Mouse (Mus musculus) intestine, embryonic 15.5 days (tissue): ENCODE measurements around the gene 2510009E07Rik. TPM values are rescaled to one million over a fixed set of nuclear protein-coding genes. Genes with fewer than 3 reads are reported as not detected.

Source experiments
- ATAC-seq: fragments of 200-750 bp; cut with Nextera tagmentation; 2 replicates; pipeline ENCODE4 v1.8.0; 2017; ENCODE audit warnings: moderate TSS enrichment, moderate library complexity
- H3K27ac ChIP-seq: fragments of 300-500 bp; sonication (generic); 2 replicates; pipeline ENCODE4 v1.5.1; 2015; ENCODE audit warnings: mild to moderate bottlenecking, inconsistent platforms
- H3K27me3 ChIP-seq: fragments of 300-500 bp; sonication (generic); replicated peaks from 2 replicates; pipeline ENCODE4 v1.6.1; 2015; ENCODE audit warnings: inconsistent platforms
- H3K36me3 ChIP-seq: fragments of 300-500 bp; sonication (generic); 2 replicates; pipeline ENCODE4 v1.6.1; 2015; ENCODE audit warnings: inconsistent platforms
- H3K4me1 ChIP-seq: fragments of 300-500 bp; sonication (generic); replicated peaks from 2 replicates; pipeline ENCODE4 v1.6.1; 2015; ENCODE audit warnings: inconsistent platforms
- H3K4me2 ChIP-seq: fragments of 300-500 bp; sonication (generic); replicated peaks from 2 replicates; pipeline ENCODE4 v1.6.1; 2015; ENCODE audit warnings: mild to moderate bottlenecking, inconsistent platforms
- H3K4me3 ChIP-seq: fragments of 300-500 bp; sonication (generic); replicated peaks from 2 replicates; pipeline ENCODE4 v1.5.1; 2015; ENCODE audit warnings: inconsistent platforms
- H3K9ac ChIP-seq: fragments of 300-500 bp; sonication (generic); 2 replicates; pipeline ENCODE4 v1.6.1; 2015; ENCODE audit warnings: inconsistent platforms
- H3K9me3 ChIP-seq: fragments of 300-500 bp; sonication (generic); 2 replicates; pipeline ENCODE4 v1.6.1; 2016; ENCODE audit warnings: inconsistent platforms
- WGBS: fragments of 180-500 bp; shearing (Covaris S2); methylation state at CpG from one replicate; pipeline ENCODE4 v1.1.7; 2015; 5-methylcytosine and 5-hydroxymethylcytosine counted together
- polyA plus RNA-seq: library from polyadenylated mRNA; unstranded; fragments of >200 nt; fragmentation: Nextera tagmentation; extraction: Ambion mirVana; gene quantifications from 2 replicates; pipeline ENCODE4 v1.2.1, GENCODE M21; 2015

Gene 2510009E07Rik
- polyA plus RNA-seq = 17.6 and 17.9 TPM in 2 replicates

DNA sequence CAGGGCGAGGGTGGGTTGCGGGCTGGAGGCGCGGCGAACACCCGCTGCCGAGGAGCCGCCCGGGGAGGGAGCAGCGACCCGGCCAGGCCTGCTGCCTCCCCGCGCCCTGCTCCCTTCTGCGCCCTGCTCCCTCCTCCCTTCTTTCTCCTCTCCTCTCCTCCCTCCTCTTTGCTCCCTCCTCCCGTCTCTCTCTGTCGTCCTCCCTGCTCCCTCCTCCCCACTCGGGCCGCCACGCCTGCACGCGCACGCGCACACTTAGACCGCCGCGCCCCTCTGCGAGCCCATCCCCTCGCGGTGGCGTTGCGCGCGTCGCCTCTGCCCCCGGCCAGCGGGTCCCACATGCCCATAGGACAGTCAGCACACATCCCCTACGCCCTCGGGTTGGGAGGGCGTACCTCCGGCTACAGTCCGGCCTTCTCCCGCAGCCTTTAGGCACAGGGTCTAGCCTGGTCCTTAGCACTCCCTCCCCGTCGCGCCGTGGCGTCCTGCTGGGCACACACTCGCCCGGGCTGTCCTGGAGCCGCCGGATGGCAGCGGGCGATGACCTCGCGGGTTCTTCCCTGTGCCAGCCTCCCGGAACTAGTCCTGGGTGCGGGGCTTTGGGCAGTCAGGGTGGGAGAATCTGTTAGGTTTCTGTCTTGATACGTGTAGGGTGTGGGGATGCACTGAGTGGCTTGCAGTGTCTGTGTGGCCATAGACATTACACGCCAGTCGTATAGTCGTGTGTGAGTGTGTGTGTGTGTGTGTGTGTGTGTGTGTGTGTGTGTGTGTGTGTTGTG, at the start of gene 2510009E07Rik:
Gene 2510009E07Rik (minus strand): TSS at position 203 of the 779 bp plus-strand sequence.
- H3K9me3 ChIP-seq = no peaks in the 10 kb centered on the region; the same call in 1 of the 2 replicates
- no peaks in the 10 kb centered on the region for H3K27me3 ChIP-seq
- peak; percentile 89 for ATAC-seq
- no peaks in the 10 kb centered on the region for H3K36me3 ChIP-seq
- WGBS = under 1% methylated on average over 57 of the region's 61 CpGs
- H3K27ac ChIP-seq = peak within 1 kb of the TSS; percentile 87
- H3K4me1 ChIP-seq = peaks cover 8% of the 10 kb centered on the region
- H3K4me2 ChIP-seq = peak within 1 kb of the TSS; percentile 97
- peak within 1 kb of the TSS; percentile 81 for H3K9ac ChIP-seq
- peak within 1 kb of the TSS; percentile 77 for H3K4me3 ChIP-seq

- no peak overlapping the region for H3K27ac ChIP-seq
- H3K4me1 ChIP-seq = no peaks in the 10 kb centered on the region
- WGBS = 95% methylated on average over 6 of the region's 6 CpGs
- H3K9me3 ChIP-seq = no peaks in the 10 kb centered on the region
- no peak overlapping the region for H3K9ac ChIP-seq
- no peak overlapping the region for H3K4me3 ChIP-seq
- no peaks in the 10 kb centered on the region for H3K36me3 ChIP-seq
- no peak for ATAC-seq
- H3K27me3 ChIP-seq = no peaks in the 10 kb centered on the region
- no peak overlapping the region for H3K4me2 ChIP-seq
These were observed 48.9 kb upstream of the 2510009E07Rik start for GRCm38 (mm10) chr16:21743401-21743800.

DNA sequence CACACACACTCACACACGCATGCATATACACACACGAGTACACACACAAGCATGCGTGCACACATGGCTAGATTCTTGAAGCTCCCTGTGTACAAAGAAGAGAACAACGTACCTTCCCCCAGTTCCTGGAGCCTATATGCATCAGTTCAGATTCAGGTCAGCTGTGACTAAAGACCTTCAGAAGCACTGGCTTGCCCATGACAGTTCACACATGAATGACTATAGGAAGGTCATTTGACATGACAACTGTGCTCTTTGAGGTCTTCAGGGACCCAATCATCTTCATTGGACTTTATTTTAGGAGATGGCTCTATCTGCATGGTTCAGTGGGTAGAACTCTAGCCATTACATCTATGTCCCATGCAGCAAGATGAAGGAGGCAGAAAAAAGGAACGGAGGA, 48.4 kb upstream of the 2510009E07Rik start:
- no peak overlapping the region for H3K4me3 ChIP-seq
- no peak overlapping the region for H3K9ac ChIP-seq
- ATAC-seq = no peak
- no peak overlapping the region for H3K4me2 ChIP-seq
- H3K27ac ChIP-seq = no peak overlapping the region
- H3K9me3 ChIP-seq = no peaks in the 10 kb centered on the region
- no peaks in the 10 kb centered on the region for H3K36me3 ChIP-seq
- 91% methylated on average over 5 of the region's 5 CpGs for WGBS
- H3K27me3 ChIP-seq = no peaks in the 10 kb centered on the region
- no peaks in the 10 kb centered on the region for H3K4me1 ChIP-seq

GRCm38 (mm10) chr16:21742191-21742870, 47.9 kb upstream of the 2510009E07Rik start:
- Histone ChIP-seq H3K9me3 (no peaks in the 10 kb centered on the region), H3K4me1 (no peaks in the 10 kb centered on the region), H3K9ac (no peak overlapping the region), H3K36me3 (no peaks in the 10 kb centered on the region), H3K27me3 (no peaks in the 10 kb centered on the region), H3K4me2 (no peak overlapping the region), H3K27ac (no peak overlapping the region), H3K4me3 (no peak overlapping the region)
- ATAC-seq = no peak
- 83% methylated on average over 5 of the region's 5 CpGs for WGBS

GRCm38 (mm10) chr16:21741542-21741941, 47.1 kb upstream of the 2510009E07Rik start:
- H3K9ac ChIP-seq = no peak overlapping the region
- 81% methylated on average over 3 of the region's 3 CpGs for WGBS
- H3K27ac ChIP-seq = no peak overlapping the region
- H3K9me3 ChIP-seq = no peaks in the 10 kb centered on the region
- no peaks in the 10 kb centered on the region for H3K4me1 ChIP-seq
- H3K27me3 ChIP-seq = no peaks in the 10 kb centered on the region
- no peak for ATAC-seq
- no peak overlapping the region for H3K4me2 ChIP-seq
- H3K4me3 ChIP-seq = no peak overlapping the region
- no peaks in the 10 kb centered on the region for H3K36me3 ChIP-seq

GRCm38 (mm10) chr16:21735638-21736037, 41.2 kb upstream of the 2510009E07Rik start:
- ATAC-seq = no peak
- 92% methylated on average over 1 of the region's 1 CpGs for WGBS
- H3K4me3 ChIP-seq = no peak overlapping the region

GRCm38 (mm10) chr16:21727897-21728364, 33.5 kb upstream of the 2510009E07Rik start:
- Histone ChIP-seq H3K4me1 (no peaks in the 10 kb centered on the region), H3K4me3 (peak overlapping the region; percentile 26; the same call in 1 of the 2 replicates), H3K27ac (no peak overlapping the region), H3K4me2 (no peak overlapping the region; the same call in 1 of the 2 replicates), H3K36me3 (no peaks in the 10 kb centered on the region), H3K9ac (no peak overlapping the region), H3K9me3 (no peaks in the 10 kb centered on the region), H3K27me3 (no peaks in the 10 kb centered on the region)
- ATAC-seq = peak; percentile 25; the same call in 1 of the 2 replicates
- WGBS = 44% methylated on average over 10 of the region's 10 CpGs

More at GRCm38 (mm10) chr16:21735638-21736037, 41.2 kb upstream of the 2510009E07Rik start:
- H3K9me3 ChIP-seq = no peaks in the 10 kb centered on the region
- no peak overlapping the region for H3K27ac ChIP-seq
- H3K4me2 ChIP-seq = no peak overlapping the region
- no peaks in the 10 kb centered on the region for H3K27me3 ChIP-seq
- H3K9ac ChIP-seq = no peak overlapping the region
- no peaks in the 10 kb centered on the region for H3K4me1 ChIP-seq
- H3K36me3 ChIP-seq = no peaks in the 10 kb centered on the region

- no peak overlapping the region for H3K4me3 ChIP-seq
- no peaks in the 10 kb centered on the region for H3K9me3 ChIP-seq
- no peak for ATAC-seq
- no peaks in the 10 kb centered on the region for H3K27me3 ChIP-seq
- H3K36me3 ChIP-seq = no peaks in the 10 kb centered on the region
- H3K27ac ChIP-seq = no peak overlapping the region
- H3K9ac ChIP-seq = no peak overlapping the region
- no peak overlapping the region for H3K4me2 ChIP-seq
- H3K4me1 ChIP-seq = no peaks in the 10 kb centered on the region
- WGBS = 89% methylated on average over 3 of the region's 3 CpGs
These were observed 33.0 kb upstream of the 2510009E07Rik start for GRCm38 (mm10) chr16:21727421-21727820.

DNA sequence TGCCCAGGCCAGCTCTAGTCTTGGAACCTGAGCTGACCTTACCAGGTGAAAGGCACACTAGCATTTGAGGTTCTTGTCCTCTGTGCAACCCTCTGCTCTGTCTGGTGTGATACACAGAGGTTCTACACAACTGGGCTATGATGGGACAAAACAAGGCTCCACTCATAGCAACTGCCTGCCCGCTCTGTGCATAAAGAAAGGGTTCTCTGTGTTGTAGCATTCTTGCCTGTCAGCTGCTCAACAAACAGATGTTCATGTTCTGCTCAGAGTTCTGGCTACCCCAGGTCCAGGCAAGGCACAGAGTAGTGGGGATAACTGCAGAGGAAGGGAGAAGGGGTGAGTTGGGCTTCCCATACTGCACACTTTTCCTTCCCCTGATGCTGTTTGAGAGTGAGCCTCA, 29.8 kb upstream of the 2510009E07Rik start:
- Histone ChIP-seq H3K27me3 (no peaks in the 10 kb centered on the region), H3K4me3 (no peak overlapping the region), H3K9ac (no peak overlapping the region), H3K4me2 (no peak overlapping the region), H3K27ac (no peak overlapping the region), H3K9me3 (no peaks in the 10 kb centered on the region), H3K4me1 (no peaks in the 10 kb centered on the region), H3K36me3 (no peaks in the 10 kb centered on the region)
- ATAC-seq = no peak
- 82% methylated on average over 1 of the region's 1 CpGs for WGBS

DNA sequence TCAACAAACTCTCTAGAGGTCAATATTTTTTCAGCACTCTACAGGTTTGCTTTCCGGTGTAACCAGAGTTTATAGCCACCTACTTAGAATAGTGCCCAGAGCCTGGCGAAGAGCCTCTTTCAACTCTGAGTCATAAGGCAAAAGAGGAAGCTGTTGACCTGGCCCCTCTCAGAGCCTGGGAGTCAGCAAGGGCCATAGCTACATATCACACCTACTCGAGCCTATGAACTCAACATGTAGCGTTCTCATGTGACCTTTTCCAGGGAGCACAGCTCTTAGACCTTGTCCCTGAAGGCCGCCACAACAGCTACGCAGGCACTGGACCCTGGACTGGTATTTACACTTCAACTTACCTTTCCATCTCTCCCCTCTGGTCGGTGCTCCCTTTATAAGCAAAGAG, 25.3 kb upstream of the 2510009E07Rik start:
- Histone ChIP-seq H3K36me3 (no peaks in the 10 kb centered on the region), H3K4me3 (no peak overlapping the region), H3K4me2 (no peak overlapping the region), H3K27me3 (no peaks in the 10 kb centered on the region), H3K9ac (no peak overlapping the region), H3K27ac (no peak overlapping the region), H3K4me1 (no peaks in the 10 kb centered on the region), H3K9me3 (no peaks in the 10 kb centered on the region)
- no peak for ATAC-seq
- WGBS = 88% methylated on average over 7 of the region's 7 CpGs

GRCm38 (mm10) chr16:21714516-21714915, 20.1 kb upstream of the 2510009E07Rik start:
- 79% methylated on average over 10 of the region's 10 CpGs for WGBS
- H3K4me1 ChIP-seq = no peaks in the 10 kb centered on the region
- ATAC-seq = no peak

DNA sequence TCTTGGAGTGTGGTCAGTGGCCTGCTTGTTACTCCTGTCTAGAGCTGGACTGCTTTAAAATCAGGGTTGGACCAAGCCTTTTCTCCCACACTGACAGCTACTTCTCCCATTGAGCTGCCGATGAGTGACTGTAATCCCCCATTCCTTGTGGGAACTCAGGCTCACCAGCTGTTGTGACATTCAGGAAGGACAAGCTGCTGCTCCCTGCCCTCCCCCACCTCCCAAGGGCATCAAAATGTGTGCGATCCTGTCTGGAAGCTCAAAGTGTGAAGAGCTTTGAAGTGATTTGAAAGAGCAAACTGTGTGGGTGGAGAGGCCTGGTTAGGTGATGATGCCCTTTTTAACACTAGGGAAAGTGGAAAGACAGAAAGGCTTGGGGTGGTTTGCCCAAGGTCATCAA, 15.9 kb upstream of the 2510009E07Rik start:
- no peaks in the 10 kb centered on the region for H3K4me1 ChIP-seq
- H3K27me3 ChIP-seq = no peaks in the 10 kb centered on the region
- 29% methylated on average over 2 of the region's 2 CpGs for WGBS
- no peaks in the 10 kb centered on the region for H3K36me3 ChIP-seq
- no peaks in the 10 kb centered on the region for H3K9me3 ChIP-seq
- H3K9ac ChIP-seq = no peak overlapping the region
- H3K4me3 ChIP-seq = no peak overlapping the region
- no peak overlapping the region for H3K4me2 ChIP-seq
- no peak overlapping the region for H3K27ac ChIP-seq
- ATAC-seq = no peak

More at GRCm38 (mm10) chr16:21714516-21714915, 20.1 kb upstream of the 2510009E07Rik start:
- Histone ChIP-seq H3K9me3 (no peaks in the 10 kb centered on the region), H3K4me2 (no peak overlapping the region), H3K9ac (no peak overlapping the region), H3K27me3 (no peaks in the 10 kb centered on the region), H3K27ac (no peak overlapping the region), H3K36me3 (no peaks in the 10 kb centered on the region), H3K4me3 (no peak overlapping the region)
